Comparison of ENCODE assay signal across 22 mouse cellular contexts in genomic region chr14:123837662-123838061, GRCm38 (mm10).
DNase-seq lines count a peak whose midpoint lies in the region; ATAC-seq and TF ChIP-seq lines count a peak whose summit lies in the region.
"Had no signal": no experiment of that assay in that cellular context is flagged by ENCODE, and none has a peak within 500 bp of the region (broad histone marks: within the 10 kb centered on the region; RNA-seq: fewer than 3 reads in every experiment).

No protein-coding gene starts in this region.

- TF ChIP-seq CTCF in cerebellum, adult 2 months (IDR thresholded peaks at IDR 0.05; ENCODE audit: borderline replicate concordance, insufficient read depth, low read depth, low read length): no peak

- no peaks in the 10 kb centered on the region for H3K9me3 ChIP-seq in forebrain, embryonic 14.5 days (replicated peaks; ENCODE audit: control insufficient read depth, low read length)
- H3K9me3 ChIP-seq in forebrain, embryonic 12.5 days: no peaks in the 10 kb centered on the region
- no peaks in the 10 kb centered on the region for H3K9me3 ChIP-seq in neural tube, embryonic 15.5 days (replicated peaks)
- H3K9me3 ChIP-seq: embryonic facial prominence, embryonic 15.5 days; midbrain, embryonic 15.5 days had no signal

- intact Hi-C loops in heart, postnatal 10 days (cut with DNase I): no loop called here

- no peak overlapping the region for H3K27ac ChIP-seq in forebrain, embryonic 14.5 days (ENCODE audit: low read depth, low read length)
- no peak overlapping the region for H3K27ac ChIP-seq in forebrain, embryonic 12.5 days
- H3K27ac ChIP-seq in cerebellum, adult 2 months (ENCODE audit: insufficient read depth, low read length): no peak overlapping the region
- no peak overlapping the region for H3K27ac ChIP-seq in neural tube, embryonic 15.5 days (replicated peaks)
- H3K27ac ChIP-seq: embryonic facial prominence, embryonic 15.5 days; heart, adult 2 months; midbrain, embryonic 15.5 days had no signal

- no peaks in the 10 kb centered on the region for H3K4me1 ChIP-seq in forebrain, embryonic 14.5 days (ENCODE audit: control insufficient read depth, insufficient read depth, low read length)
- no peaks in the 10 kb centered on the region for H3K4me1 ChIP-seq in forebrain, embryonic 12.5 days
- H3K4me1 ChIP-seq in cerebellum, adult 2 months (ENCODE audit: control insufficient read depth, insufficient read depth, low read length): peaks cover 5% of the 10 kb centered on the region; the same call in 1 of the 2 replicates
- no peaks in the 10 kb centered on the region for H3K4me1 ChIP-seq in neural tube, embryonic 15.5 days
- H3K4me1 ChIP-seq: embryonic facial prominence, embryonic 15.5 days; megakaryocyte, embryonic 14.5 days; midbrain, embryonic 15.5 days had no signal

- H3K27me3 ChIP-seq in forebrain, embryonic 14.5 days (replicated peaks; ENCODE audit: control insufficient read depth, insufficient read depth, low read length): no peaks in the 10 kb centered on the region
- H3K27me3 ChIP-seq in forebrain, embryonic 12.5 days: no peaks in the 10 kb centered on the region
- H3K27me3 ChIP-seq in cerebellum, adult 2 months (ENCODE audit: control insufficient read depth, insufficient read depth, low read length): no peaks in the 10 kb centered on the region
- no peaks in the 10 kb centered on the region for H3K27me3 ChIP-seq in neural tube, embryonic 15.5 days (replicated peaks)
- H3K27me3 ChIP-seq: CH12.LX; embryonic facial prominence, embryonic 15.5 days; megakaryocyte, embryonic 14.5 days; midbrain, embryonic 15.5 days had no signal

- no peak for TF ChIP-seq POLR2A in cerebellum, adult 2 months (IDR thresholded peaks at IDR 0.05; ENCODE audit: borderline replicate concordance, insufficient read depth, low read length)

- 81% methylated on average over 5 of the region's 5 CpGs for WGBS in forebrain, embryonic 14.5 days
- WGBS in forebrain, embryonic 12.5 days: 89% methylated on average over 5 of the region's 5 CpGs
- WGBS in cerebellum, adult 2 months: 18% methylated on average over 5 of the region's 5 CpGs
- WGBS in neural tube, embryonic 15.5 days: 82% methylated on average over 5 of the region's 5 CpGs

- no peak overlapping the region for H3K4me3 ChIP-seq in forebrain, embryonic 14.5 days (ENCODE audit: low read depth, low read length)
- no peak overlapping the region for H3K4me3 ChIP-seq in forebrain, embryonic 12.5 days (replicated peaks)
- H3K4me3 ChIP-seq in cerebellum, adult 2 months (replicated peaks; ENCODE audit: insufficient read depth, low read depth, low read length): no peak overlapping the region
- H3K4me3 ChIP-seq in neural tube, embryonic 15.5 days (replicated peaks): no peak overlapping the region
- H3K4me3 ChIP-seq: embryonic facial prominence, embryonic 15.5 days; heart, adult 2 months; megakaryocyte, embryonic 14.5 days; midbrain, embryonic 15.5 days; myocyte had no signal

- peak; percentile 38 for DNase-seq in forebrain, embryonic 14.5 days (ENCODE audit: low spot score)
- DNase-seq in brain, adult 2 months (ENCODE audit: low read depth, low spot score): peak; percentile 71
- peak; percentile 21 to 46 for DNase-seq in cerebellum, adult 2 months
- DNase-seq in cerebellum, postnatal 36 days: peak; percentile 11 to 12
- DNase-seq in heart, postnatal 10 days: no peak
- DNase-seq: adrenal gland, postnatal 25 days; gastrocnemius, postnatal 14 days; heart, adult 2 months; kidney, adult 2 months; kidney, postnatal 10 days; left cerebral cortex, postnatal 4 days; lung, adult 18-20 months; lung, postnatal 14 days; right cerebral cortex, postnatal 25 days; thymus, adult 2 months had no signal

- peak; percentile 60; the same call in 1 of the 2 replicates for ATAC-seq in forebrain, embryonic 14.5 days
- ATAC-seq in forebrain, embryonic 12.5 days (ENCODE audit: low FRiP score): no peak
- no peak for ATAC-seq in neural tube, embryonic 15.5 days (ENCODE audit: low FRiP score)
- ATAC-seq: midbrain, embryonic 15.5 days had no signal

- no peak overlapping the region for H3K9ac ChIP-seq in forebrain, embryonic 14.5 days (ENCODE audit: low read length)
- H3K9ac ChIP-seq in forebrain, embryonic 12.5 days: no peak overlapping the region
- H3K9ac ChIP-seq in neural tube, embryonic 15.5 days (replicated peaks): no peak overlapping the region
- H3K9ac ChIP-seq: embryonic facial prominence, embryonic 15.5 days; midbrain, embryonic 15.5 days had no signal

- no peaks in the 10 kb centered on the region for H3K36me3 ChIP-seq in forebrain, embryonic 14.5 days (ENCODE audit: control insufficient read depth, insufficient read depth, low read length)
- no peaks in the 10 kb centered on the region for H3K36me3 ChIP-seq in forebrain, embryonic 12.5 days (replicated peaks)
- H3K36me3 ChIP-seq in neural tube, embryonic 15.5 days: no peaks in the 10 kb centered on the region
- H3K36me3 ChIP-seq: embryonic facial prominence, embryonic 15.5 days; midbrain, embryonic 15.5 days had no signal

- H3K4me2 ChIP-seq in forebrain, embryonic 14.5 days (ENCODE audit: low read length): no peak overlapping the region
- no peak overlapping the region for H3K4me2 ChIP-seq in forebrain, embryonic 12.5 days
- no peak overlapping the region for H3K4me2 ChIP-seq in neural tube, embryonic 15.5 days
- H3K4me2 ChIP-seq: embryonic facial prominence, embryonic 15.5 days; midbrain, embryonic 15.5 days had no signal

Comparison
In these comparisons a context has a peak if more than half of its experiments do, and no peak if none do; other contexts are left out.
1. DNase-seq: peak in forebrain, embryonic 14.5 days (single experiment), brain, adult 2 months (single experiment), cerebellum, adult 2 months (2 of 2) and cerebellum, postnatal 36 days (2 of 2); none in heart, postnatal 10 days (0 of 2).